Mouse (Mus musculus) liver, postnatal 0 days (tissue): ENCODE results near the gene Cbx7. TPM values are rescaled to one million over a fixed set of nuclear protein-coding genes. Genes with fewer than 3 reads are reported as not detected.

Source experiments
- ATAC-seq: fragments of 200-750 bp; cut with Nextera tagmentation; 2 replicates; pipeline ENCODE4 v1.8.0; 2017; ENCODE audit warnings: mild to moderate bottlenecking, moderate library complexity
- DNase-seq: peaks from one replicate; pipeline ENCODE4 v3.0.0-alpha.2; 2016
- H3K27ac ChIP-seq: fragments of 300-500 bp; sonication (generic); 2 replicates; pipeline ENCODE4 v1.5.1; 2014; ENCODE audit warnings: antibody characterized with exemption, moderate library complexity, mild to moderate bottlenecking, low read depth
- H3K27me3 ChIP-seq: fragments of 300-500 bp; sonication (generic); 2 replicates; pipeline ENCODE4 v1.6.1; 2014; ENCODE audit warnings: low read length, control low read depth, mixed read lengths; ENCODE audit not compliant: insufficient read depth
- H3K36me3 ChIP-seq: fragments of 300-500 bp; sonication (generic); replicated peaks from 2 replicates; pipeline ENCODE4 v1.6.1; 2014; ENCODE audit warnings: mild to moderate bottlenecking, control low read depth, low read length, moderate library complexity, mixed read lengths; ENCODE audit not compliant: insufficient read depth
- H3K4me1 ChIP-seq: fragments of 300-500 bp; sonication (generic); 2 replicates; pipeline ENCODE4 v1.6.1; 2014; ENCODE audit warnings: antibody characterized with exemption, mild to moderate bottlenecking, control low read depth; ENCODE audit not compliant: insufficient read depth
- H3K4me2 ChIP-seq: fragments of 300-500 bp; sonication (generic); 2 replicates; pipeline ENCODE4 v1.6.1; 2014; ENCODE audit warnings: low read depth, mild to moderate bottlenecking, low read length, moderate library complexity, mixed read lengths
- H3K4me3 ChIP-seq: fragments of 300-500 bp; sonication (generic); 2 replicates; pipeline ENCODE4 v1.5.1; 2014; ENCODE audit warnings: low read depth, low read length
- H3K9ac ChIP-seq: fragments of 300-500 bp; sonication (generic); replicated peaks from 2 replicates; pipeline ENCODE4 v1.6.1; 2014; ENCODE audit warnings: mild to moderate bottlenecking, moderate library complexity
- H3K9me3 ChIP-seq: fragments of 300-500 bp; sonication (generic); 2 replicates; pipeline ENCODE4 v1.6.1; 2016; ENCODE audit warnings: mild to moderate bottlenecking, control low read depth, low read length, mixed read lengths
- CTCF ChIP-seq: sonication (generic); IDR thresholded peaks from 2 replicates; pipeline ENCODE4 v1.5.1; 2016; ENCODE audit warnings: antibody characterized with exemption, low read depth
- EP300 ChIP-seq: IDR thresholded peaks from 2 replicates; pipeline ENCODE4 v1.6.1; 2016; ENCODE audit warnings: antibody characterized with exemption, low read depth, mild to moderate bottlenecking
- WGBS: fragments of 180-500 bp; shearing (Covaris S2); extraction: QIAGEN DNeasy Blood & Tissue Kit; methylation state at CpG from one replicate; pipeline ENCODE4 v1.1.7; 2014; ENCODE audit not compliant: insufficient replicate concordance; 5-methylcytosine and 5-hydroxymethylcytosine counted together
- polyA plus RNA-seq: library from polyadenylated mRNA; unstranded; fragments of >200 nt; fragmentation: Nextera tagmentation; extraction: Ambion mirVana; gene quantifications from 2 replicates; pipeline ENCODE4 v1.2.1, GENCODE M21; 2015

Cbx7 gene
- polyA plus RNA-seq, result 1.0 and 1.2 TPM in 2 replicates

GRCm38 (mm10) chr15:79970940-79971339, at the start of gene Cbx7:
Gene Cbx7 (minus strand): TSS chr15:79971119.
- TF ChIP-seq EP300, result no peak
- no peak for TF ChIP-seq CTCF
- Histone ChIP-seq H3K4me2 (no peak within 1 kb of the TSS), H3K36me3 (no peaks in the 10 kb centered on the region), H3K4me3 (no peak within 1 kb of the TSS), H3K4me1 (no peaks in the 10 kb centered on the region), H3K9ac (no peak within 1 kb of the TSS), H3K27ac (no peak within 1 kb of the TSS), H3K27me3 (no peaks in the 10 kb centered on the region), H3K9me3 (no peaks in the 10 kb centered on the region)
- DNase-seq (no peak), ATAC-seq (no peak)
- WGBS, result 83% methylated on average over 11 of the region's 11 CpGs

DNA sequence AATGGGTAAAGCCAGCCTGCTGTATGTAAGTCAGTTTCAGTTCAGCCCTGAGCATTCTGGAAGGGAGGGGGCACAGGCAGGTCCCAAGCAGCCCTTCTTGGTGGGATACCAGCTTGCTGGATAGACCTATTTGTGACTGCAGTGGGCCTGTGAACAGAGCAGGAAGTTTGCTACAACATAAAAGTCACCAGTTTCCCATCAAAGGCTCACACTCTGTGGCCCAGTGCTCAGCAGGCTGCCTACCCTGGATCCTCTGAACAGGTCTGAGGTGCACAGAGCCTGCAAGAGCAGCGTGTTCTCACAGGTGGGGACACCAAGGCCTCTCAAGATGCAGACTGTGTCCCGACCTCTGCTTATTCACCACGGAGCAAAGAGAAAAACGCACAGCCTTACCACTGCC, 49.6 kb upstream of the Cbx7 start:
- H3K4me3 ChIP-seq, result no peak overlapping the region
- DNase-seq (no peak), ATAC-seq (no peak)
- no peaks in the 10 kb centered on the region for H3K9me3 ChIP-seq
- TF ChIP-seq CTCF (no peak), EP300 (no peak)
- H3K27me3 ChIP-seq, result peaks cover 12% of the 10 kb centered on the region
- H3K36me3 ChIP-seq, result no peaks in the 10 kb centered on the region
- H3K9ac ChIP-seq, result no peak overlapping the region
- H3K4me2 ChIP-seq, result no peak overlapping the region
- H3K27ac ChIP-seq, result no peak overlapping the region
- whole genome bisulfite sequencing, result 72% methylated on average over 4 of the region's 4 CpGs
- H3K4me1 ChIP-seq, result peaks cover 2% of the 10 kb centered on the region; the same call in 1 of the 2 replicates

- H3K9ac ChIP-seq, result no peak overlapping the region
Measured at GRCm38 (mm10) chr15:80019625-80020024, 48.7 kb upstream of the Cbx7 start.

DNA sequence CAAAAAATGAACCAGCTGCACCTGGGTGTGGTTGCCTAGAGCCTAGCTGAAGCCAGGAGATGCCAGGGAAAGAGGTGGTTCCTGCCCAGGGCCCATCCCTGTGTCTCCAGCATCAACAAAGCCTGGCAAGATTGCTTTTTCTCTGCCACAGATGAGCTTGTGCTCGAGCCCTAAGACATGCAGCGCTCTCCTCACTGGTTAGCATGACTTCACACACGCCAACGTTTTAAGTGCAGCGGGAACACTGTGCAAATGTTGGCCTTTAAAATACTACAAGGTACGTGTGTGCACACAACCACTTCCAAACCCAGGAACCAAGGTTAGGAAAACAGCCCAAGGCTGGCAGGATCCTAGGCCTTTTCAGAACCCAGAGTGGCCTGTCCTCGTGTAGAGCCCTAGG, 48.3 kb upstream of the Cbx7 start:
- ATAC-seq (no peak), DNase-seq (no peak)
- Histone ChIP-seq H3K27ac (no peak overlapping the region), H3K9ac (no peak overlapping the region), H3K36me3 (no peaks in the 10 kb centered on the region), H3K4me1 (no peaks in the 10 kb centered on the region), H3K4me3 (no peak overlapping the region), H3K9me3 (no peaks in the 10 kb centered on the region), H3K27me3 (peaks cover 25% of the 10 kb centered on the region), H3K4me2 (no peak overlapping the region)
- 75% methylated on average over 7 of the region's 7 CpGs for WGBS
- TF ChIP-seq EP300 (no peak), CTCF (no peak)

More at GRCm38 (mm10) chr15:80019625-80020024, 48.7 kb upstream of the Cbx7 start:
- Histone ChIP-seq H3K27me3 (peaks cover 21% of the 10 kb centered on the region), H3K27ac (no peak overlapping the region), H3K4me1 (no peaks in the 10 kb centered on the region), H3K4me2 (no peak overlapping the region), H3K9me3 (no peaks in the 10 kb centered on the region), H3K36me3 (no peaks in the 10 kb centered on the region), H3K4me3 (no peak overlapping the region)
- TF ChIP-seq CTCF (no peak), EP300 (no peak)
- DNase-seq, result no peak
- ATAC-seq, result no peak
- WGBS, result 57% methylated on average over 4 of the region's 4 CpGs

- no peak for TF ChIP-seq CTCF
- TF ChIP-seq EP300, result no peak
- WGBS, result 60% methylated on average over 9 of the region's 9 CpGs
- H3K27me3 ChIP-seq, result peaks cover 50% of the 10 kb centered on the region
Measured at GRCm38 (mm10) chr15:80016563-80017301, 45.8 kb upstream of the Cbx7 start.

GRCm38 (mm10) chr15:80015211-80015952, 44.5 kb upstream of the Cbx7 start:
- Histone ChIP-seq H3K4me3 (no peak overlapping the region), H3K9ac (no peak overlapping the region), H3K9me3 (no peaks in the 10 kb centered on the region), H3K27me3 (peaks cover 60% of the 10 kb centered on the region), H3K27ac (no peak overlapping the region), H3K4me1 (peaks cover 8% of the 10 kb centered on the region), H3K4me2 (no peak overlapping the region), H3K36me3 (no peaks in the 10 kb centered on the region)
- DNase-seq (no peak), ATAC-seq (no peak)
- WGBS, result 62% methylated on average over 7 of the region's 7 CpGs
- TF ChIP-seq CTCF (no peak), EP300 (no peak)

More at GRCm38 (mm10) chr15:80016563-80017301, 45.8 kb upstream of the Cbx7 start:
- H3K9me3 ChIP-seq, result no peaks in the 10 kb centered on the region
- H3K36me3 ChIP-seq, result no peaks in the 10 kb centered on the region
- no peak for DNase-seq
- H3K9ac ChIP-seq, result no peak overlapping the region
- no peak overlapping the region for H3K4me3 ChIP-seq
- no peak for ATAC-seq
- H3K4me1 ChIP-seq, result peaks cover 8% of the 10 kb centered on the region
- H3K4me2 ChIP-seq, result no peak overlapping the region
- no peak overlapping the region for H3K27ac ChIP-seq
